Mouse (Mus musculus) heart, embryonic 15.5 days (tissue): Measurements from ENCODE around the gene Rnf38. TPM values are rescaled to one million over a fixed set of nuclear protein-coding genes. Genes with fewer than 3 reads are reported as not detected.

Experiments used
- ATAC-seq: fragments of 200-750 bp; cut with Nextera tagmentation; replicated peaks from 2 replicates; pipeline ENCODE4 v1.8.0; 2017; ENCODE audit warnings: low read depth, moderate TSS enrichment; ENCODE audit not compliant: insufficient number of reproducible peaks, insufficient read depth, low FRiP score
- H3K27ac ChIP-seq: fragments of 300-500 bp; sonication (generic); 2 replicates; pipeline ENCODE4 v1.5.1; 2015; ENCODE audit warnings: mild to moderate bottlenecking, inconsistent platforms
- H3K27me3 ChIP-seq: fragments of 300-500 bp; sonication (generic); 2 replicates; pipeline ENCODE4 v1.6.1; 2015; ENCODE audit warnings: inconsistent platforms
- H3K36me3 ChIP-seq: fragments of 300-500 bp; sonication (generic); 2 replicates; pipeline ENCODE4 v1.6.1; 2015; ENCODE audit warnings: mild to moderate bottlenecking, inconsistent platforms
- H3K4me1 ChIP-seq: fragments of 300-500 bp; sonication (generic); replicated peaks from 2 replicates; pipeline ENCODE4 v1.6.1; 2015; ENCODE audit warnings: inconsistent platforms
- H3K4me2 ChIP-seq: fragments of 300-500 bp; sonication (generic); 2 replicates; pipeline ENCODE4 v1.6.1; 2015; ENCODE audit warnings: inconsistent platforms, mild to moderate bottlenecking, moderate library complexity
- H3K4me3 ChIP-seq: fragments of 300-500 bp; sonication (generic); 2 replicates; pipeline ENCODE4 v1.5.1; 2015; ENCODE audit warnings: mild to moderate bottlenecking, inconsistent platforms
- H3K9ac ChIP-seq: fragments of 300-500 bp; sonication (generic); 2 replicates; pipeline ENCODE4 v1.6.1; 2015; ENCODE audit warnings: mild to moderate bottlenecking, inconsistent platforms
- H3K9me3 ChIP-seq: fragments of 300-500 bp; sonication (generic); replicated peaks from 2 replicates; pipeline ENCODE4 v1.6.1; 2016; ENCODE audit warnings: inconsistent platforms
- WGBS: fragments of 180-500 bp; shearing (Covaris S2); methylation state at CpG from one replicate; pipeline ENCODE4 v1.1.7; 2015; ENCODE audit warnings: mixed read lengths; 5-methylcytosine and 5-hydroxymethylcytosine counted together
- microRNA-seq: library from miRNA; unstranded; fragments of <30 nt; microRNA quantifications from one replicate; pipeline ENCODE4, GENCODE M21; 2016
- polyA plus RNA-seq: library from polyadenylated mRNA; unstranded; fragments of >200 nt; fragmentation: Nextera tagmentation; extraction: Ambion mirVana; gene quantifications from 2 replicates; pipeline ENCODE4 v1.2.1, GENCODE M21; 2015

Rnf38 gene
- polyA plus RNA-seq, 1 experiment from 2014 or later: 14.1 TPM

DNA sequence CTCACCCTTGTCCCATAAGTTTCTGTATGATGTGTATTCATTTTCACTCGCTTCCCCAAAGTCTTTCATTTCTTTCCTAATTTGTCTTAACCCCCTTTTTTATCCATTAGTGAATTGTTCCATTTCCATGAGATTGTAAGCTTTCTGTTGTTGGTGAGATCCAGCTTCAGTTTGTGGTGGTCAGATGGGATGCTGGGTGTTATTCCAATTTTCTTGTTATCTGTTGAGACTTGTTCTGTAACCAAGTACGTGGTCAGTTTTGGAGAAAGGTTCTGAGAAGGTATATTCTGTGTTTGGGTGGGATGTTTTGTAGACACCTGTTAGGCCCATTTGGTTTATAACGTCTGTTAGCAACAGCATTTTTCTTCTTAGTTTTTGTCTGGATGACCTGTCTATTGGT, 148.0 kb downstream of the Rnf38 start:
- 90% methylated on average over 3 of the region's 3 CpGs for WGBS
- no peak for ATAC-seq
- no peak overlapping the region for H3K4me3 ChIP-seq

DNA sequence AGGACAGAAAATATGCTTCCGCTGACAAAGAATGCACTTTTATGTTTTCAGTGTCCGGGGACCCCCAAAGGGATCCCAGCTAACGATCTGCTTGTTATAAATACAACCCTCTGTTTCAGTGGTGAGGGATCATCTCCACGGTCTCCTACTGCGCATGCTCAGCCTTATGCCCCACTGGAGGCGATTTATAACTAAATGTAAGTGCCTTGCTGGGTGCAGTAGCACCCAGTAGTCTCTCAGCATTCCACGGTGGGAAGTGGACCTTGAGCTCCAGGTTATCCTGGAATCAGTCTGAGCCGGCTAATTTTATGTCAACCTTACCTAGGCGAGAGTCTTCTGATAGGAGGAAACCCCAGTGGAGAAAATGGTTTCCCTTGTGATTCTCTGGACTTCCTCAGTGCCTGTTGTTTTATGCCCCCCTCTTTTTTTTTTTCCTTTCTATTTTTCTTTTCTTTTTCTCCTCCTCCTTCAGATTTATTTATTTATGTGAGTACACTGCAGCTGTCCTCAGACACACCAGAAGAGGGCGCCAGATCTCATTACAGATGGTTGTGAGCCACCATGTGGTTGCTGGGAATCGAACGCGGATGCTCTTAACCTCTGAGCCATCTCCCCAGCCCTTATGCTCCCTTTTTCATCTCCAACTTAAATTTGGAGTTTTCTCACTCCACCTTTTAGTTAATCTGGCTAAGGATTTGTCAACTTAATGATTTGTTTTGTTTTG, 148.8 kb downstream of the Rnf38 start:
- Histone ChIP-seq H3K27me3 (no peaks in the 10 kb centered on the region), H3K4me1 (peaks cover 3% of the 10 kb centered on the region; the same call in 1 of the 2 replicates), H3K36me3 (no peaks in the 10 kb centered on the region), H3K9me3 (no peaks in the 10 kb centered on the region), H3K9ac (no peak overlapping the region), H3K4me2 (no peak overlapping the region), H3K27ac (no peak overlapping the region), H3K4me3 (no peak overlapping the region)
- ATAC-seq: no peak
- WGBS: 82% methylated on average over 13 of the region's 13 CpGs

More for the DNA sequence above, 148.0 kb downstream of the Rnf38 start:
- H3K27me3 ChIP-seq: no peaks in the 10 kb centered on the region
- no peaks in the 10 kb centered on the region for H3K9me3 ChIP-seq
- H3K9ac ChIP-seq: no peak overlapping the region
- peaks cover 3% of the 10 kb centered on the region; the same call in 1 of the 2 replicates for H3K4me1 ChIP-seq
- no peak overlapping the region for H3K4me2 ChIP-seq
- H3K27ac ChIP-seq: no peak overlapping the region
- no peaks in the 10 kb centered on the region for H3K36me3 ChIP-seq

DNA sequence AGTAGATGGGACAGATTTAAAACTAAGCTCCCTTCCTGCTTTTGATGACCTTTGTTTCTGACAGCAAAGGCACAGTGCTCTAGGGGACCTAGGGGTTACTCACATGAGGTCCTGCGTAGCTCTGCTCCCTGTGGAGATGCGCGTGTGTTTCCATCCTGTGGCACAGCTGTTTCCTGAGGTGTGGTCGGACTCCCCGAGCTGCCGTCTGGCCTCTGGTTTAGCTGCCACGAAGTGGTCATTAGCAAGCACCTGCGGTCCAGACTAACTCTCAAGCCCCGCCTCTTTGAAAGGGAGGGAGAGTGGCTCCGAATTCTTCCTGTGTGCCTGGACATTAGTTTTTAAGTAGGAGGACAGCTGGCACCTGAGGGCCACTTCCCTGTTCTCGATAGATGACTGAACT, 149.6 kb downstream of the Rnf38 start, which contains the start of gene Gne:
Gene Gne (minus strand): TSS at position 233 of the 400 bp plus-strand sequence.
- no peak; the same call in 1 of the 2 replicates for ATAC-seq
- no peaks in the 10 kb centered on the region for H3K36me3 ChIP-seq
- H3K27me3 ChIP-seq: no peaks in the 10 kb centered on the region
- no peaks in the 10 kb centered on the region for H3K9me3 ChIP-seq
- no peak within 1 kb of the TSS for H3K9ac ChIP-seq
- WGBS: 16% methylated on average over 11 of the region's 11 CpGs
- H3K4me2 ChIP-seq: peak within 1 kb of the TSS; percentile 45
- no peak within 1 kb of the TSS for H3K27ac ChIP-seq
- peaks cover 3% of the 10 kb centered on the region; the same call in 1 of the 2 replicates for H3K4me1 ChIP-seq
- H3K4me3 ChIP-seq: no peak within 1 kb of the TSS

DNA sequence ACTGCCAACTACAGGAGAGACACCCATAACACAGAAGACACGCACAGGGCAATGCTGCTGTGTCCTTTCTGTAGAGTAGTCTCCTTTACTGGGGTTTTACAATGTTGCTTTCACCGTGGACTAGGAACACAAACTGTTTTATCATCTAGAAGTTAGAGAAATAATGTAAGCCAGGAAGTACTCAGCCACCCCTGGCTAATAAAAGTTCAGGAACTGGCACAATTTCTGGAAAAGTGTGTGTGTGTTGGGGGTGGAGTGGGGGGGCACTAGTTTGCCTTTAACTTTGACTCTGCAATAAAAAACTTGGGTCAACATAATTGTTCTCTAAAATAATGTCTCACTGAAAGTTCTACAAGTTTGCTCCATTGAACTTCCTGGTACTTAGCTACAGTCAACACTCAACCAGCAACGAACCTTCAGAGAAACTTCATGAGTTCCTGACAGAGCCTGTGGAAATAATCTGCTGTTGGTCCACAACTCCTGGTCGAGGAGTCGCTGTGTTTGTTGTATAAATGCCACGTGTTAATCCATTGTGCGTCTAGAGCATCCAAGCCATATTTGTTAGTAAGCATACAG, 155.1 kb downstream of the Rnf38 start:
- no peak overlapping the region for H3K4me2 ChIP-seq
- H3K9me3 ChIP-seq: no peaks in the 10 kb centered on the region
- no peak overlapping the region for H3K9ac ChIP-seq
- no peak for ATAC-seq
- no peak overlapping the region for H3K27ac ChIP-seq
- no peaks in the 10 kb centered on the region for H3K27me3 ChIP-seq
- 83% methylated on average over 7 of the region's 7 CpGs for WGBS
- H3K4me1 ChIP-seq: peaks cover under 1% of the 10 kb centered on the region; the same call in 1 of the 2 replicates
- no peak overlapping the region for H3K4me3 ChIP-seq
- H3K36me3 ChIP-seq: no peaks in the 10 kb centered on the region

Small RNA genes lying within 50 kb of the gene (microRNA-seq; reads per million reads assigned to microRNA genes)
- not detected for gene Mir5106

Other genes starting within 250 kb of the Rnf38 start
- 130 and 146 TPM in 2 replicates for gene Clta, start 229.3 kb downstream of the Rnf38 start, polyA plus RNA-seq
- 27.3 and 35.2 TPM in 2 replicates for gene Gne, start 149.6 kb downstream of the Rnf38 start, polyA plus RNA-seq
- 25.5 and 26.8 TPM in 2 replicates for gene Melk, start 67.1 kb upstream of the Rnf38 start, polyA plus RNA-seq